Mouse (Mus musculus) kidney, embryonic 16.5 days (tissue): ENCODE results near the gene Arhgap21. TPM values are rescaled to one million over a fixed set of nuclear protein-coding genes. Genes with fewer than 3 reads are reported as not detected.

ENCODE experiments used
- ATAC-seq: fragments of 200-750 bp; cut with Nextera tagmentation; 2 replicates; pipeline ENCODE4 v1.8.0; 2017; ENCODE audit warnings: moderate TSS enrichment; ENCODE audit not compliant: low FRiP score, low TSS enrichment
- H3K27ac ChIP-seq: fragments of 300-500 bp; sonication (generic); 2 replicates; pipeline ENCODE4 v1.5.1; 2014; ENCODE audit warnings: low read length
- H3K27me3 ChIP-seq: fragments of 300-500 bp; sonication (generic); 2 replicates; pipeline ENCODE4 v1.6.1; 2014; ENCODE audit warnings: low read length, control low read depth, mixed read lengths; ENCODE audit not compliant: insufficient read depth
- H3K36me3 ChIP-seq: fragments of 300-500 bp; sonication (generic); 2 replicates; pipeline ENCODE4 v1.6.1; 2014; ENCODE audit warnings: low read length, control low read depth, mixed read lengths; ENCODE audit not compliant: insufficient read depth
- H3K4me1 ChIP-seq: fragments of 300-500 bp; sonication (generic); 2 replicates; pipeline ENCODE4 v1.6.1; 2014; ENCODE audit warnings: low read length, control low read depth, mixed read lengths; ENCODE audit not compliant: insufficient read depth
- H3K4me2 ChIP-seq: fragments of 300-500 bp; sonication (generic); replicated peaks from 2 replicates; pipeline ENCODE4 v1.6.1; 2014; ENCODE audit warnings: low read depth, low read length
- H3K4me3 ChIP-seq: fragments of 300-500 bp; sonication (generic); 2 replicates; pipeline ENCODE4 v1.5.1; 2014; ENCODE audit warnings: mild to moderate bottlenecking, low read length
- H3K9ac ChIP-seq: fragments of 300-500 bp; sonication (generic); replicated peaks from 2 replicates; pipeline ENCODE4 v1.6.1; 2014; ENCODE audit warnings: low read length
- H3K9me3 ChIP-seq: fragments of 300-500 bp; sonication (generic); 2 replicates; pipeline ENCODE4 v1.6.1; 2016; ENCODE audit warnings: low read length, control low read depth
- whole genome bisulfite sequencing: fragments of 180-500 bp; shearing (Covaris S2); extraction: QIAGEN DNeasy Blood & Tissue Kit; methylation state at CpG from one replicate; pipeline ENCODE4 v1.1.7; 2014; 5-methylcytosine and 5-hydroxymethylcytosine counted together
- polyA plus RNA-seq: library from polyadenylated mRNA; unstranded; fragments of >200 nt; fragmentation: Nextera tagmentation; extraction: Ambion mirVana; gene quantifications from 2 replicates; pipeline ENCODE4 v1.2.1, GENCODE M21; 2015

Gene Arhgap21
- polyA plus RNA-seq, 1 experiment from 2014 or later: 9.2 TPM

DNA sequence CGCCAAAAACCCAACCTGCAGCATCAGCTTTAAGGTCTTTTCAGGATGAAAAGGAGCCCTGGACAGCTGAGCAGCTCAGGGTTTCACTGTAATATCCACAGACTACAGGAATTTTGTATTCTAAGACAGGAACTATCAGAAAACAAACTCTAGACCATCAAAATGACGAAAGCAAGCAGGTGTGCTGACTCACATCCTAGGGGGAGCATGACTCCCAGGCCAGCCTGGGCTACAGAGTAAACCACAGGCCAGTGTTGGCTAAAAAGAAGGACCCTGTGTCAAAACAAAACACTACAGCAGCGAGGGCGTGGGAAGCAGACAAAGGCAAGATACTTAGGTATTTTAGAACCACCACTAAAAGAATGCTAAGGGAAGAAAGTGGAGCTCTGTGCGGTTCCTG, 23.1 kb downstream of the Arhgap21 start:
- no peaks in the 10 kb centered on the region for H3K27me3 ChIP-seq
- H3K9ac ChIP-seq: no peak overlapping the region
- ATAC-seq: no peak
- no peaks in the 10 kb centered on the region for H3K36me3 ChIP-seq
- H3K9me3 ChIP-seq: no peaks in the 10 kb centered on the region
- 92% methylated on average over 5 of the region's 5 CpGs for WGBS
- H3K4me2 ChIP-seq: no peak overlapping the region
- H3K4me1 ChIP-seq: peaks cover 39% of the 10 kb centered on the region
- no peak overlapping the region for H3K27ac ChIP-seq
- no peak overlapping the region for H3K4me3 ChIP-seq

DNA sequence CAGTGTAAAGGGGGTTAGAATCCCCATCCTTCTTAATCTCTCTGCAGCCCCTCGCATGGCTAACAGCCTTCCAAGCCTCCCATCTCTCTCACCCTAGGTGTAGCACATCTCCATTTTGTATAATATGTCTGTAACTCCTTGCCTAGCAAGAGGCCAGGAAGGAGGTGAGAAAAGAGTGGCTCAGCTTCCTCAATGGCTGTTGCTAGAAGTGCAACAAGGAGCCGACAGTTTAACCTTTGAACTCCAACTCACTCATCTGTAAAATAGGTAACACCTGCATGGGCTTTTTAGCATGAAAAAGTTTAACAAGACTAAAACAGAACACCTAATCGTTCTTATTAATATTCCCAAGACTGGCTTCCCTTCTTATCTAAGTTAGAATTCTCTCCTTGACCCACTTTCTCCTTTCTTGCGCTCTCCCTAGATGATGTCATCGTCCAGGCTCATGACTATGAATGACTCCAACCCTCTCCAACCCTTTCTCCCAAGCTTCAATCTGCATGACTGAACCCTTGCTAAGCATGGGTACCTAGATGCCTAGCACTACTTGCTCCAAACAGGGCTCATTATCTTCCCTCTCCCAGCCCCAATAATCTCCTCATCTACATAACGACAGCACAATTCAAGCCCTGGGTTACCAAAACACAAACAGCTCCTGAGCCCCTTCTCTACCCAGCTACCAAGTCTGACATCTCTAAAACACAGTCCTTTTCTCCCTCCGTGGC, 24.8 kb downstream of the Arhgap21 start:
- peak; percentile 64; the same call in 1 of the 2 replicates for ATAC-seq
- peaks cover 40% of the 10 kb centered on the region for H3K4me1 ChIP-seq
- 37% methylated on average over 7 of the region's 7 CpGs for WGBS

DNA sequence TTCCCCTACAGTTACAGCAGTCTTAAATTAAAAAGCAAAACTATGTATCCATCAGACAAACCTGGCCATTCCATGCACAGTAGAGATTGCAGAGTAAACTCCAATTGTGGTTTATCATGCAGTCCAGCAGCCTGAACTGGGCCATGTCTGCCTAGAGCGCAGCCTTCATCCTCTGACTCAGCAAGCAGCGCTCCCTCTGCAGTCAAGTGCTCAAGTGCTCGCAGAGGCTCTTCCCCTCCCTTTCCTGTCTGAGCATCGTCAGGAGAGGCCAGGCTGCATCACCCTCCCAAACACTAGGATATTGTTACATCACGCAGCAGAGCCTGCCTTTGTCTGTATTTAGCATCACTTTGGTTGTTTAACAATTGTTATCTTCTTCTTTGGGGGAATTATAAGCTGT, 25.5 kb downstream of the Arhgap21 start:
- no peak overlapping the region for H3K9ac ChIP-seq
- H3K27me3 ChIP-seq: no peaks in the 10 kb centered on the region
- H3K9me3 ChIP-seq: no peaks in the 10 kb centered on the region
- H3K27ac ChIP-seq: no peak overlapping the region
- no peak overlapping the region for H3K4me3 ChIP-seq
- no peak overlapping the region for H3K4me2 ChIP-seq
- ATAC-seq: peak; percentile 70; the same call in 1 of the 2 replicates
- 8% methylated on average over 5 of the region's 5 CpGs for WGBS
- H3K4me1 ChIP-seq: peaks cover 35% of the 10 kb centered on the region
- H3K36me3 ChIP-seq: no peaks in the 10 kb centered on the region

More for the DNA sequence above, 24.8 kb downstream of the Arhgap21 start:
- Histone ChIP-seq H3K4me3 (no peak overlapping the region), H3K9me3 (no peaks in the 10 kb centered on the region), H3K36me3 (no peaks in the 10 kb centered on the region), H3K27me3 (no peaks in the 10 kb centered on the region), H3K4me2 (no peak overlapping the region), H3K27ac (no peak overlapping the region), H3K9ac (no peak overlapping the region)

DNA sequence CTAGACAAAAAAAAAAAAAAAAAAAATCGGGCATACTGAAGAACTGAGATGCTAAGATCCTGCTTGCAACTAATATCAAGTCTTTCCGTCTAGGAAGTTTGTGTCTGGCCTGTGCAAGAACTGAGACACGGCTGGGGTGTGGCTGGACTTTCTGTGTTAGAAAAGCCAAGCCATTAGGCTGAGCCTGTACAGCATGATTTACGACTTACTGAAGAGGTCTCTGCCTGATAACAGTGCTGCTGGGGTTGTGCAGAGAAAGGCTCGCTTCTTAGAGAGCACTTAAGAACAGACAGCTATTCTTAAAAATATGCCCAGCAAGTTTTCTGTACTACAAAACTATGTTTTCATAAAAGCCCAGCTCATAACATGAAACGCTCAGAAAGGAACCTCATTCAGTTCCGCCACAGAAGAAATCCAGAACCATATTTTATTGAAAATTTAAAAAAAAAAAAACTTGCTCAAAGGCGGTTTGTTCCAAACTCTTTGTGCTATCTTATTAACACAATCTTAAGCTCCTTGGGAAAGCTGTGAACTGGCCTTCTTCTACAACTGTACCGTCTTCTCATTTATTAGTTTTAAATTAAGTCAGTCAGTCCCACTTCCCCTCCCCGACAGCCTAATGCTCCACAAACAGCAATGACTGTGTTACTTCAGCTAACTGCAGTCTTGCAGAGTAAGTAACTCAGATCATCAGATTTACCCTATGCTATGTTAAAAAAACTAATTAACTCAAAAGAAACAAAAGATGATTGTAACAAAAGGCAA, 26.1 kb downstream of the Arhgap21 start:
- peak; percentile 81 for ATAC-seq
- Histone ChIP-seq H3K4me1 (peaks cover 35% of the 10 kb centered on the region), H3K9ac (no peak overlapping the region), H3K4me2 (no peak overlapping the region), H3K27ac (no peak overlapping the region), H3K4me3 (no peak overlapping the region), H3K36me3 (no peaks in the 10 kb centered on the region), H3K27me3 (no peaks in the 10 kb centered on the region), H3K9me3 (no peaks in the 10 kb centered on the region)
- WGBS: 32% methylated on average over 10 of the region's 10 CpGs

DNA sequence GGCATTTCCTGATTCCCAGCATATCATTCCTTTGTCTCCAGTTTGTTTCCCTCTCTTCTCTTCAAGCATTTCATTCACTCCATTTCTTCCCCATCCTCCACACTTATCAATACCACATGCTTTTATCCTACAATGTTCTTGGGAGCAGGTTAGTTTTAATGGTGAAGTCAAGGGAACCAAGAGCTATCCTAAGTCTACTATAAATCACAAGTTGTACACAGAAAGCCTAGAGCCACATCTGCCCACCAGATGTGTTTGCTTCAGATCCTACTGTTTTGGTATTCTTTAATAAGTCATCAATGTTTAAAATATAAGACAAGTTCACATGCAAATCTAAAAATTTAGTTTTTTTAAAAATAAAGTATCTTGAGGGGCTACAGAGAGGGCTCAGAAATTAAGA, 27.6 kb downstream of the Arhgap21 start:
- H3K4me1 ChIP-seq: peaks cover 36% of the 10 kb centered on the region
- no peak for ATAC-seq
- H3K4me3 ChIP-seq: no peak overlapping the region
- no peak overlapping the region for H3K4me2 ChIP-seq
- H3K9me3 ChIP-seq: no peaks in the 10 kb centered on the region
- H3K36me3 ChIP-seq: no peaks in the 10 kb centered on the region
- no peaks in the 10 kb centered on the region for H3K27me3 ChIP-seq
- no peak overlapping the region for H3K9ac ChIP-seq
- no peak overlapping the region for H3K27ac ChIP-seq

DNA sequence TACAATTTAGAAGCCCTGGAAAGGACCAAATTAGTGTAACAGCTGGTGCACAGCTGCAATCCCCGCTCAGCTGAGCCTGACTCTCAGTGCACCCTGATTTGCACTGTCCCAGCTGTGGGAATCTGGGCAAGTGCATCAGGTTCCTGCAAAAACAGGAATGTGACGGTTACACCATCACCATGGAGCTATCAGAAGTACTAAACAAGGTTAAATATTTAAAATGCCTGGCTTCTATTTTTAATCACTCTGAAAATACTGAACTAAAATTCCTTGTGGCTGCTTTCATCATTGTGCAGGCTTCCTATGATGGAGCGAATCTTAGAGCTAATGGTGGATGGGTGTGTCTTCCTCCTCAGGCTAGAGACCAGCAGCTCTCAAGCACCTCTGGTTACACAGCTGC, 29.3 kb downstream of the Arhgap21 start:
- no peak overlapping the region for H3K9ac ChIP-seq
- H3K36me3 ChIP-seq: no peaks in the 10 kb centered on the region
- no peaks in the 10 kb centered on the region for H3K27me3 ChIP-seq
- no peak for ATAC-seq
- 69% methylated on average over 3 of the region's 3 CpGs for WGBS
- no peak overlapping the region for H3K4me3 ChIP-seq
- no peak overlapping the region for H3K27ac ChIP-seq
- H3K4me1 ChIP-seq: peaks cover 36% of the 10 kb centered on the region
- no peak overlapping the region for H3K4me2 ChIP-seq
- no peaks in the 10 kb centered on the region for H3K9me3 ChIP-seq

DNA sequence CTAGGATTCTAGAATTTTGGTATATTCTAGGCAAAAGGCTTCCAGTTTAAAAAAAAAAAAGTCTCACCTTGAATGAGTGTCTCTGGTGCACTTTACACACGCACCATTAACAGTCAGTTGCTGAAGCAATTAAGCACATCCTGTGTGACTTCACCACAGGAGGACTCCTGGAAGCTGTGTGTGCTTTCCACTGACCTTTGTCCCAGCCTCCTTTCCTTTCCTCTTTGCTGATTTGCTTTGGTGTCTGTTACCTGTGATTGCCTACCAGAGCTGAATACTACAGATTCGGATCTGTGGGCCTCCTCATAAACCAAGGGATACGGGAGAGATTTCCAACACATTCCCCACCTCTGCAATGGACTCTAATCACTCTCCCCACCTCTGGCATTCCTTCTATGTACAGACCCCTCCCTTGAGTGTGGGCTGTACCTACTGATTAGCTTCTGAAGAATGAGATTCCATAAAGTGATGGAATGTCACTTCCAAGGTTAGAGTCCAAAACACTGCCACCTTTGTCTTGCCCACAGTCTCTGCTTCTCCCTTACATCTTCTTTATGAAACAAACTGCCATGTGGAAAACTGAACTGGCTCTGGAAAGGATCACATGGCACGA, 32.0 kb downstream of the Arhgap21 start:
- Histone ChIP-seq H3K4me3 (no peak overlapping the region), H3K4me1 (peaks cover 13% of the 10 kb centered on the region; the same call in 1 of the 2 replicates), H3K4me2 (no peak overlapping the region), H3K9ac (no peak overlapping the region), H3K36me3 (no peaks in the 10 kb centered on the region), H3K27me3 (no peaks in the 10 kb centered on the region), H3K27ac (no peak overlapping the region), H3K9me3 (no peaks in the 10 kb centered on the region)
- WGBS: 36% methylated on average over 4 of the region's 4 CpGs
- ATAC-seq: peak; percentile 59; the same call in 1 of the 2 replicates

DNA sequence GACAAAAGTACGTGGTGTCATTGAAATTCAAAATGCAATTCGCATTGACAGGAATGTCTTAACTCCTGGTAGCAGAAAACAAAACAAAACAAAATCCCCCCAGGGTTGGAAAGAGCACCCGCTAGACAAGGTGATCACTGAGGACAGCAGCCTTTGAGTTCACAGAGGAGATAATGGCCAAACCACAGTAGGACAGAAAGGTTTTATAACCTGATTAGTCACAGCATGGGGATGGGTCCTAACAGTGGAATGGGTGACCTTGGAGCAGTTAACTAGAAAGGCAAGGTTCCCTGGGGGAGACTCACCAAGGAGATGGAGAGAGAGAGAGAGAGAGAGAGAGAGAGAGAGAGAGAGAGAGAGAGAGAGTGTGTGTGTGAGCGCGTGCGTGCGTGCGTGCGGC, 34.3 kb downstream of the Arhgap21 start:
- Histone ChIP-seq H3K36me3 (no peaks in the 10 kb centered on the region), H3K27me3 (no peaks in the 10 kb centered on the region), H3K4me1 (peaks cover 8% of the 10 kb centered on the region; the same call in 1 of the 2 replicates), H3K9ac (no peak overlapping the region), H3K9me3 (no peaks in the 10 kb centered on the region), H3K27ac (no peak overlapping the region), H3K4me2 (no peak overlapping the region), H3K4me3 (no peak overlapping the region)
- ATAC-seq: no peak
- 73% methylated on average over 9 of the region's 9 CpGs for WGBS

DNA sequence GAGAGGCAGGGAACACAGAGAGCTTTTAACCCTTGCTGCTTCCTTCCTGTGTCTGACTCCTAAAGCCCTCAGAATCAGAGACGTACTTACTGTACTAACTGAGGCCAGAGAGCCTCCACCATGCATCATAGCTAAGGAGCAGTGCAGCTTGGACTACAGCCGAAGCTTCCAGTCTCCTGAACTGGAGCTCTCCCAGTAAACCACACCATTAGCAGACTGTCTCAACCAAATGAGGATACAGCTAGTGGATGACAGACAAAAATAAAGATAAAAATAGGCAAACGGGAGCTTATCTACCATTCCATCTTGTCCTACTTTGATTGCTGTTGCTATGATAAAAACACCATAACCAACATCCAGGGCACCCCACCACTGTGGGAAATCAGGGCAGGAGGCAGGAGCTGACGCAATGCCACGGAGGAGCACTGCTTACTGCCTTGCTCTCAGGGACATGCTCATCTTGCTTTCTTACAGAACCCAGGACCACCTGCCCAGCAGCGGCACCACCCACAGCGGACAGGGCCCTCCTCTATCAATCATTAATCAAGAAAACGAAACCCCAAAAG, 35.9 kb downstream of the Arhgap21 start:
- H3K9ac ChIP-seq: no peak overlapping the region
- H3K36me3 ChIP-seq: no peaks in the 10 kb centered on the region
- H3K27me3 ChIP-seq: no peaks in the 10 kb centered on the region
- 85% methylated on average over 8 of the region's 8 CpGs for WGBS
- H3K4me1 ChIP-seq: peaks cover 5% of the 10 kb centered on the region; the same call in 1 of the 2 replicates
- 0 out of 2 replicates have a peak, but pooled peaks have one; percentile 35 for ATAC-seq
- H3K9me3 ChIP-seq: no peaks in the 10 kb centered on the region
- no peak overlapping the region for H3K4me3 ChIP-seq
- no peak overlapping the region for H3K27ac ChIP-seq
- H3K4me2 ChIP-seq: no peak overlapping the region
